Mouse (Mus musculus) left cerebral cortex, postnatal 36 days (tissue): ENCODE measurements around the gene Smyd3. TPM values are rescaled to one million over a fixed set of nuclear protein-coding genes. Genes with fewer than 3 reads are reported as not detected.
A peak's percentile ranks its signal among the peaks of the same experiment; 100 is the strongest.

Experiments used
- DNase-seq, 2 experiments: peaks; one replicate each; pipeline ENCODE4 v3.0.0; 2021 to 2022; ENCODE audit warnings: low spot score in 2 of 2, mixed read lengths in 1 of 2
- intact Hi-C: fragments of 180-260 bp; cut with DNase I; formaldehyde crosslinking; loops from one replicate; pipeline ENCODE4 v1.15.1; 2025
- total RNA-seq, 2 experiments: library from RNA; stranded (reverse); gene quantifications; 2 replicates each; pipeline ENCODE4 v1.2.3; 2021

Smyd3 gene
- total RNA-seq, 2 experiments from 2014 or later: 22.7 to 28.3 TPM

DNA sequence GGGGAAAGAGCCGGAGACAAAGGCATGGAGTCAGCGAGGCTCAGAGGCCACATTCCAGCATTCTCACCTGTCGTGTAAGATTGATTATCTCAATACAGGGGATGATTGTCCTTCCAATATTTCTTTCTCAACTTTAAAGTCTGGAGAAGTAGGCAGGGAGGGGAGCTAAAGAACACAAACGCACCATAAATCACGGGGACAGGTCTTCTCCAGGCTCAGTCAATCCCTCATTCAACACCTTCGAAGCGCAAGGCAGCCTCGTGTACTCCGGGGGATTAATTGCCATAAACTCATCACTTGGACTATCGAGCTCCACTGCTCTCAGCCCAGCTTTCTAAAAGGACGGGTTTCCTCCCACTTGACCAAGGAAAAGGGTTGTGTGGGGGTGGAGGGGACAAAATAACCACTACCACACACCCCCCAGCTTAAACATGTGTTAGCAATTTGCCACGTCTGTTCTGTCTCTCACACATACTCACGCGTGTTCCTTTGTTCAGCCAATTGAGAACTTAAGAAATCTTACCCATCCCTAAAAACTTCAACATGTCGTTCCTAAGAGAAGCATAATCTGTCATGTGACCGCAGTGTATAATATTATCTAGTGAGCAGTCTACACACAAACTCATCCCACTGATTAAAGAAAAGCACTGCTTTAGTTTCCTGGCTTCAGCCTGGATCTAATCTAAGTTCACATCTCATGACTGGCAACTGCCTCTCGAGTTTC is 43.8 kb downstream of the Smyd3 start:
- no peak for DNase-seq
- intact Hi-C loops: no loop called here

- intact Hi-C loops: no loop called here
- DNase-seq: no peak
These were observed 49.9 kb downstream of the Smyd3 start for GRCm38 (mm10) chr1:179467970-179468369.

DNA sequence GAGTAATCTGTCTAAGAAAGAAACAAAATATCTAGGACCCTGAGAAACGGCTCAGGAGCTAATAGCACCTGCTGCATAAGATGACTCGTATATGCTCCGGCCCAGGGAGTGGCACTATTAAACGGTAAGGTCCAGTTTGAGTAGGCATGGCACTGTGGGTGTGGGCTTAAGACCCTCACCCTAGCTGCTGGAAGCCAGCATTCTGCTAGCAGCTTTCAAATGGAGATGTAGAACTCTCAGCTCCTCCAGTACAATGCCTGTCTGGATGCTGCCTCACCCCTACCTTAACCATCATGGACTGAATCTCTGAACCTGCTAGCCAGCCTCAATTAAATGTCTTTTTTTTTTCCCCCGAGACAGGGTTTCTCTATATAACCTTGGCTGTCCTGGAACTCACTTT is 55.5 kb downstream of the Smyd3 start:
- no peak for DNase-seq
- intact Hi-C loops: no loop called here

DNA sequence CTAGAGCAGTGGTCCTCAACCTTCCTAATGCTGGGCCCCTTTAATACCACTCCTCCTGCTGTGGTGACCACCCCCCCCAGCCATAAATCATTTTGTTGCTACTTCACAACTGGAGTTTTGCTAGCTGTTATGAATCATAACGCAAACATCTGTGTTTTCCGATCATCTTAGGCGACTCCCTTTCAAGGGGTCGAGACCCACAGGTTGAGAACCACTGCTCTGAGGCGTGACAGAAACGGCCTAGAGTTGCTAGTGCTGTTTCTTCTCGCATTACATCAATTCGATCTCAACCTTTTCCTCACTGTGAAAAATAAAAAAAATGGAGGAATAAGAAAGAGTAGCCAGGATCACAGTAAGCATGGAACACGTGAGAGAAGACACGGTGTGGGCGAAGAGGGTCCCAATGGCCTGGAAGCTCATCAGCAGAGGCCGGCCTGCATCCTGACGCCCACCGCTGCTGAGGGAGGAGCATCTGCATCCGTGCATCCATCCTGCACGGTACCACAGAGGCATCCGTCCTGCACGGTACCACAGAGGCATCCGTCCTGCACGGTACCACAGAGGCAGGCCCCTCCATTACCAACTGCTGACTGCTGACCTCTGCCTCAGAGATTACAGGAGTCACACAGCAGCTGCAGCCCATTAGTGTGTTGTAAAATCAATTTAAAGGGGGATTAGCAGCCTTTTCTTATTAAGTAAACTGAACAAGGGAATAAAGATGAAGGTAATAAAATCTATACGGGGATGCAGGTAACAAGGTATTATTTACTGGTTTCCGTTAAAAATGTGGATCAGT is 56.6 kb downstream of the Smyd3 start:
- DNase-seq: no peak
- intact Hi-C loops: no loop called here

- intact Hi-C loops: no loop called here
- no peak for DNase-seq
These were observed 58.9 kb downstream of the Smyd3 start for GRCm38 (mm10) chr1:179458987-179459368.

DNA sequence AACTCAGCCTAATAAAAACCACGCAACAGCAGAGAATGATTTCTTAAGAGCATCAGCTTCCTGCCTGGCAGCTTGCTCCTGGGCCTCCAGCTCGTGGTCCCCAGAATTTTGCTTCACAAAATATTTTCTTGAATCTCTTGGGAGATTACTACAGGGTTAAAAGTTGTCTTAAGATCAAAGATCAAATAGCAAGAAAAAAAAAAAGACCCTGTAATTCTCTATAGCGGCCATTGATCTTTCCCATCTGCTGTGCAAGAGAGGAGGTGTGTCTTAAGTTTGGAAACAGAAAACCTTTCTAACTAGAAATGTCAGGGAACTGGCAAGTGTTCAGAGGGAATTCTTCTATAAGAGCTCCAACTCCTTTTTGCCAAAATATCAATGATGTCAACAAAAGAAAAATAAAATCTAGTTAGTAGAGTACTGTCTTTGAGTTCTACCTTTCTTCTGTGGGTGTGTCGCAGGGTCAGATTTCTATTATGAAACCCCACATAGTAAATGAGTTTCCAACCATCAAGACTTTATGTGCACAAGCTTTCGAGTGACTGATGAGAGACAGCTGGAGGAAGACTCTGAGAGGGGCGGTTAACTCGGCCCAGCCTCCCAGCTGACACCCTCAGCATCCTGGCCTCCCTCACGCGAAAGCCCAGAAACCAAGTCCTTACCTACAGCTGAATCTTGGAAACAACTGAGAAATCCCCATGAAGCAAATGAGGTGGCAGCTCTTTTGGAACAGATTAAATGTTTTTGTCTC is 59.4 kb downstream of the Smyd3 start:
- no peak for DNase-seq
- intact Hi-C loops: no loop called here

DNA sequence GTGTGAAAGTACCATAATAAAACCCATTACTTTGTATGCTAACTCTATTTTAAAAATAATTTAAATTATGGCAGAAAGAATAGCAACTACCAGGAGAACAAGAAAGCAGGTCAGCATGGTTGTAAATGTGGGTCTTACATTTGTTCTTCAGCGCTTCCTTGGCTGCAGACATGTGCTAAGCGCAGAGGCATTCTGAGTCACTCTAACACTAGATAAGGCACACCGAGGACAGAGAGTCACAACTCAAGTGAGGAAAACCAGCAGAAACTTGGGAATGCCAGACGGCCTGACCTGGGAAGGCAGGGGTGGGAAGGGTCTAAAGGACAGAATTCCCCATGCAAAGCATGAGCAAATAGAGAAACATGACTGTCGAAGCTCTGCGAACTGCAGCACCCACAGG is 63.2 kb downstream of the Smyd3 start:
- DNase-seq: no peak
- intact Hi-C loops: no loop called here

- no peak for DNase-seq
- intact Hi-C loops: no loop called here
These were observed 66.6 kb downstream of the Smyd3 start for GRCm38 (mm10) chr1:179451211-179451610.

DNA sequence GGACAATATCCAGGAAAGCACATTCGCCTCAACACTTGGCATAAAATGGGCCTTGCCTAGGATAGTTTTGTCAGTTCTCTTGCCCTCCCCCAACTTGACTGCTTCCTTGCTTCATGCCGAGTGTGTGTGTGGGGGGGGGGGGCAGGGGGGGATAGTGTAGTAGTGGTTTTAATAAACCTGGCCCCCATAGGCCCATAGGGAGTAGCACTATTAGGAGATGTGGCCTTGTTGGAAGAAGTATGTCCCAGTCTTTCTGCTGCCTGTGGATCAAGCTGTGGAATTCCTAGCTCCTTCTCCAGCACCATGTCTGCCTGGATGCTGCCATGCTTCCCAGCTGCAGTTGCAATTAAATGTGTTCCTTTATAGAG is 71.0 kb downstream of the Smyd3 start:
- DNase-seq: no peak
- intact Hi-C loops: no loop called here

DNA sequence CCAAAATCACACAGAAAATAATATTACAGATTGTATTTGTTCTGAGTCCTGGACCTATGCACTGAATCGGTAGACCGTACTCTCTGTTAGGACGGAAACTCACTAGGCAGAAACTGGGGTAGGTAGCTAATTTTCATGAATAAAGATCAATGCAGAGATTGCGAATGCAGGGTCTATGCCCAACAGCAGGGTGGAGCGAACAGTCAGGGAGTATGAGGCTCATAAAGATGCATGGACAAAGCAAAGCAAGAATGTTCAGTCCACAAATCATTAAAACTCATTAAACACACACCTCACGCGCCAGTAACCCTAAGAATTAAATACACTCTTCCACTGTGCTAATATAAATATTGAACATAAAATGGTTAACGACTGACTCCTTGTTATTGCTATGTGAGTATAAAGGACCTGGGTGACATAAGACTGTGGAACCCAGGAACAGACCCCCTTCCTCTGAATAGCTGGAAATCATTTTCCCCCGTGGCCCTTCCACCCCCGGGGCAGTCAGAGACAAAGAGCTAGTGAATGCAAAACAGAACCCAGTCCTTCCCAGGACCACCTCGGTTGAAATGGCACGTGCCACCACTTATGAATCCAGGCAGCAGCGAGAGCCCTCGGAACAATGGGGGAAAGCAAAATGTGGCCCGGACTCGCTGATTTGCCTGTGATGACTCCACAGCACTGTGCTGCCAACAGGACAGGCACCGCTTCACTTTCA is 71.6 kb downstream of the Smyd3 start:
- intact Hi-C loops: no loop called here
- no peak for DNase-seq

- no peak for DNase-seq
- intact Hi-C loops: no loop called here
These were observed 74.0 kb downstream of the Smyd3 start for GRCm38 (mm10) chr1:179443835-179444234.

DNA sequence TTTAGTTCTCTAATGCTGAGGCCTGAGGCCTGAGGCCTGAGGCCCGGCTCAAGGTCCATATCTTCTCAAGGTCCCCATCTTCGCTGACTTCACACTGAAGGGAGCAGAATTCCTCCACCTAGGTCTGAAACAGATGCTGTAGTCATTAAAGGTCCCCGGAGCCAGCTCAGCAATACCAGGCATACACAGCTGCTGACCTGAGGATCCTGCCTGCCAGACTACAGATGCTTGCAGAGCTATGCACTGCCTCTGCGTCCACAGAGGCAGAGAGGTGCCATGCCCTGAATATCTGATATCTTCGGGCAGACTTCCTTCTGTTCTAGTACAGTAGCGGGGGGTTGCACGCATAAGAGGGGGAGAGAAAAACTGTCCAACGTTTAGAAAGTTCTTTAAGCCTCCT is 74.4 kb downstream of the Smyd3 start:
- intact Hi-C loops: no loop called here
- DNase-seq: no peak

DNA sequence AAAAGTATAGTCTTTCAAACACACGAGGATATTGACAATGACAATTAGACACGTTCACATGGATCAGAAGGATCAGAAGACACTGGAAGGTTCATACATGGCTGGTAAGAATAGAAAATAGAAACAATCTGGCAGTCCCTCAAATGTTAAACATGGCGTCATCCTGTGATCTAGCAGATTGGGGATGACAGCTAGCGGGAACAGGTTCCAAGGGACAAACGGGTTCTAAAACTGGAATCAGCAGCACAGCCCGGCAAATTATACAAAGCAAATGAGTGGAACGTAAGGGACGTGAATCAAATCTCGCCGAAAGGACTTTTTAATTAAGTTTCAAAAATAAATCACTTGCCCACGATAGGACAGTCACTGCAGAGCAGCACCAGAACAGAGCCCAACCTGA is 81.2 kb downstream of the Smyd3 start:
- intact Hi-C loops: no loop called here
- peak; percentile 8 to 13 for DNase-seq

DNA sequence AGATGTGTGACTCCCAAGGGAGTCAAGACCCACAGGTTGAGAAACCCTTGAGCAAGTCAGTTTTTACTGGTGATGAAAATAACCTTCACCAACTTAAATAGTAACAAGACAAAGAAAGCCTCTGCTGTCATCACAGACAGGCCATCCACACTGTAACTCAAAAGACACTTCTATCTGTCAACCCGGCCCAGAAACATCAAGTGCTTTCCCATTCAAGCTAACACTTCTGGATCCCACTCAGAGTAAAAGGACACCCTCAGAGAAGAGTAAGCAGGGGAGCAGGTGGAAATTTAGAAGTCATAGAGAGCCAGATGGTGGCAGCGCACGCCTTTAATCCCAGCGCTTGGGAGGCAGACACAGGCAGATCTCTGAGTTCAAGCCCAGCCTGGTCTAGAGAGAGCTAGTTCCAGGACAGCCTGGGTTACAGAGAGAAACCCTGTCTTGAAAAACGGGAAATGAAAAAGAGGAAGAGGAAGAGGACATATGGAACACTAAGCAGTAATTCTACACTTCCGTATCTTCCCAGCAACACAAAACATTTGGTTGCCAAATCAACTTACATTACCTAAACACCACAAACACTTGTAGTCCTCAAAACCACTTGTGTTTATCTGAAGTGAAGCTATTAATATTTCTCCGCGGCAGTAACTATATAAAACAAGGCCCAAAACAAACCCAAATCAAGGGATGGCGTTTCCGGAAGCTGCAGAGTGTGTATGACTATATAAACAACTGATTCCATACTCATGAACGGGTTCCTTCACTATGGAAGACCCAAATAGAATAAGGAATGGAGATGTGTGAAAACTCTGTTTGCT is 83.2 kb downstream of the Smyd3 start:
- no peak for DNase-seq
- intact Hi-C loops: no loop called here

DNA sequence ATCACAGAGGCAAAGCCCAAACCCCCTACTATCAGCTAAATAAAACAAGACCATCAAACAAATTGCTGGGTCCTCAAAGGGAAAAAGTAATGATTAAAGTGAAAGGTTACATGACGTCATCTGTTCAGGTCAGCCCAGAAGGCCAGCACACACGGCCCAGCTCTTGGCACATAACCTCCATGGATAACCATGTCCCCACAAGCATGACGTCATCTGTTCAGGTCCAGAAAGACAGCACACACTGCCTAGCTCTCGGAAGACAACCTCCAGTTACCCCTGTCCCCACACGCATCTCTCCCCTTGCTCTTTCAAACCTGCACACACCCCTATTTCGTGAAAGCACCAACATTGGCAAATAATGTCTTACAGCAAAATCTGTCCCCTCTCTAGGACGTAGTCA is 84.0 kb downstream of the Smyd3 start:
- DNase-seq: no peak
- intact Hi-C loops: no loop called here

DNA sequence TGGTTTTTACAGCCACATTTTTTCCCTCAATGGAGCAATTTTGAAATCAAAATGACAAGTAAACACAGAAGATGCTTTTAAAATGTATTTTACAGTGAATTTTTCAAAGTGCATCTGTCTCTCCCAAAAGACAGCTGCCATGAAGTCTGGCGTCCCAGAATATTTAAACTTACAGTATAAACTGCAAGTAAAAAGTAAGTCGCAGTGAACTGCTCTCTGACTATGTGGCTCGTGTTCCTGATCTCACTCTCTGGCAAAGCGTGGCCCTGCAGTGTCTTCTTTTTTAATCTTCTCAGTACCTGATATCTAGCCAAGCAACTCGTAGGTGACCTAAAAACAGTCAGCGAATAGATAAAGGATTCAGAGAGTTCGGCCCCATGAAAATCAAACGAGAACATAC is 84.5 kb downstream of the Smyd3 start:
- intact Hi-C loops: no loop called here
- DNase-seq: no peak

GRCm38 (mm10) chr1:179430077-179430476 is 87.8 kb downstream of the Smyd3 start:
- intact Hi-C loops: no loop called here
- DNase-seq: no peak

- intact Hi-C loops: no loop called here
- DNase-seq: no peak
These were observed 92.9 kb downstream of the Smyd3 start for GRCm38 (mm10) chr1:179424879-179425472.

DNA sequence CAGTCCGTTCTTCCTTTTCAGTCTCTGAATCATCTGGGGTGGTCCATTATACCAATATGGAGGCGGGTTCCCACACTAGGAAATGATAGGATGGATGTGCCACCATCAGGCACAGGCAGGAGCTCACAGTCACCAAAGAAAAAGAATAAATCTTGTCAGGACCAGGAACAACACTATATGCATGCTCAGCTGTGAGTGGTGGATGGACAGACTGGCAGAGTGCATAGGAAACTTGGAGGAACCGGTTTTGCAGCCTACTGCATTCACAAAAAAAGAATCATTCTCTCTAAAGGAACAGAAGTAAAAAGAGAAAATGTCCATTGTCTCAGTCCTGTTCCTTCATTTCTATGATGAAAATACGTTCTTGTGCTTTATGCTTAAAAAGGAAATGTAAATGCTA is 98.8 kb downstream of the Smyd3 start:
- intact Hi-C loops: no loop called here
- DNase-seq: no peak
